Comparison of ENCODE assay signal across 8 mouse cellular contexts in genomic region chr10:105774382-105774781, GRCm38 (mm10).
A peak's percentile ranks its signal among the peaks of the same experiment; 100 is the strongest.
DNase-seq lines count a peak whose midpoint lies in the region; ATAC-seq and TF ChIP-seq lines count a peak whose summit lies in the region.

No protein-coding gene starts in this region.

- no peak overlapping the region for H3K4me3 ChIP-seq in embryonic facial prominence, embryonic 11.5 days (ENCODE audit: low read depth, low read length)
- no peak overlapping the region for H3K4me3 ChIP-seq in heart, postnatal 0 days (ENCODE audit: low read depth, low read length)
- H3K4me3 ChIP-seq in liver, embryonic 12.5 days = no peak overlapping the region
- no peak overlapping the region for H3K4me3 ChIP-seq in neural tube, embryonic 13.5 days

- H3K4me2 ChIP-seq in embryonic facial prominence, embryonic 11.5 days (ENCODE audit: low read depth, low read length) = no peak overlapping the region
- no peak overlapping the region for H3K4me2 ChIP-seq in heart, postnatal 0 days (ENCODE audit: low read depth, low read length)
- H3K4me2 ChIP-seq in liver, embryonic 12.5 days = no peak overlapping the region
- H3K4me2 ChIP-seq in neural tube, embryonic 13.5 days = no peak overlapping the region

- peak; percentile 37 for DNase-seq in adrenal gland, postnatal 25 days
- peak; percentile 81 for DNase-seq in embryonic facial prominence, embryonic 11.5 days (ENCODE audit: low spot score)
- peak; percentile 50 for DNase-seq in heart, postnatal 0 days (ENCODE audit: low spot score)
- DNase-seq in kidney, postnatal 25 days = peak; percentile 83 to 86
- peak; percentile 28 for DNase-seq in thymus, postnatal 0 days (ENCODE audit: low spot score)

- TF ChIP-seq EP300 in heart, postnatal 0 days (IDR thresholded peaks at IDR 0.05; ENCODE audit: low read depth) = no peak

- H3K9me3 ChIP-seq in embryonic facial prominence, embryonic 11.5 days (replicated peaks; ENCODE audit: control insufficient read depth, low read length) = no peaks in the 10 kb centered on the region
- no peaks in the 10 kb centered on the region for H3K9me3 ChIP-seq in heart, postnatal 0 days (replicated peaks; ENCODE audit: control insufficient read depth, low read length)
- H3K9me3 ChIP-seq in liver, embryonic 12.5 days (replicated peaks) = no peaks in the 10 kb centered on the region
- H3K9me3 ChIP-seq in neural tube, embryonic 13.5 days = no peaks in the 10 kb centered on the region

- no peaks in the 10 kb centered on the region for H3K4me1 ChIP-seq in embryonic facial prominence, embryonic 11.5 days (ENCODE audit: control insufficient read depth, insufficient read depth, low read length)
- no peaks in the 10 kb centered on the region for H3K4me1 ChIP-seq in heart, postnatal 0 days (ENCODE audit: control insufficient read depth, insufficient read depth)
- H3K4me1 ChIP-seq in liver, embryonic 12.5 days = no peaks in the 10 kb centered on the region
- H3K4me1 ChIP-seq in neural tube, embryonic 13.5 days (replicated peaks) = no peaks in the 10 kb centered on the region

- 19% methylated on average over 6 of the region's 6 CpGs for WGBS in embryonic facial prominence, embryonic 11.5 days
- 9% methylated on average over 6 of the region's 6 CpGs for WGBS in heart, postnatal 0 days
- WGBS in liver, embryonic 12.5 days (ENCODE audit: insufficient replicate concordance) = 21% methylated on average over 6 of the region's 6 CpGs
- WGBS in neural tube, embryonic 13.5 days = 9% methylated on average over 6 of the region's 6 CpGs

- peak; percentile 72 for TF ChIP-seq CTCF in heart, postnatal 0 days (IDR thresholded peaks at IDR 0.05; ENCODE audit: low read depth)

- peak; percentile 70 for ATAC-seq in CD4-positive, CD25-positive, alpha-beta regulatory T cell, adult 4 months
- no peak for ATAC-seq in embryonic facial prominence, embryonic 11.5 days (replicated peaks; ENCODE audit: insufficient number of reproducible peaks, low FRiP score, low TSS enrichment, low read depth)
- peak; percentile 63 for ATAC-seq in heart, postnatal 0 days (ENCODE audit: insufficient read depth, low read depth)
- peak; percentile 49; the same call in 1 of the 2 replicates for ATAC-seq in liver, embryonic 12.5 days
- peak; percentile 86 for ATAC-seq in neural tube, embryonic 13.5 days (ENCODE audit: low read depth)

- no peaks in the 10 kb centered on the region for H3K27me3 ChIP-seq in embryonic facial prominence, embryonic 11.5 days (ENCODE audit: control insufficient read depth, insufficient read depth, low read length)
- H3K27me3 ChIP-seq in heart, postnatal 0 days (ENCODE audit: control insufficient read depth, insufficient read depth, low read length) = no peaks in the 10 kb centered on the region
- no peaks in the 10 kb centered on the region for H3K27me3 ChIP-seq in liver, embryonic 12.5 days (replicated peaks)
- no peaks in the 10 kb centered on the region for H3K27me3 ChIP-seq in neural tube, embryonic 13.5 days

- H3K27ac ChIP-seq in embryonic facial prominence, embryonic 11.5 days (replicated peaks; ENCODE audit: low read depth, low read length) = no peak overlapping the region
- H3K27ac ChIP-seq in heart, postnatal 0 days (ENCODE audit: low read depth) = no peak overlapping the region
- no peak overlapping the region for H3K27ac ChIP-seq in liver, embryonic 12.5 days
- no peak overlapping the region for H3K27ac ChIP-seq in neural tube, embryonic 13.5 days (replicated peaks)

- H3K9ac ChIP-seq in embryonic facial prominence, embryonic 11.5 days (replicated peaks; ENCODE audit: low read length) = no peak overlapping the region
- H3K9ac ChIP-seq in heart, postnatal 0 days (replicated peaks; ENCODE audit: low read depth, low read length) = no peak overlapping the region
- no peak overlapping the region for H3K9ac ChIP-seq in liver, embryonic 12.5 days
- no peak overlapping the region for H3K9ac ChIP-seq in neural tube, embryonic 13.5 days

- no peaks in the 10 kb centered on the region for H3K36me3 ChIP-seq in embryonic facial prominence, embryonic 11.5 days (replicated peaks; ENCODE audit: control insufficient read depth, insufficient read depth, low read depth, low read length)
- H3K36me3 ChIP-seq in heart, postnatal 0 days (replicated peaks; ENCODE audit: control insufficient read depth, insufficient read depth, low read length) = no peaks in the 10 kb centered on the region
- peaks cover 4% of the 10 kb centered on the region; the same call in 1 of the 2 replicates for H3K36me3 ChIP-seq in liver, embryonic 12.5 days
- no peaks in the 10 kb centered on the region for H3K36me3 ChIP-seq in neural tube, embryonic 13.5 days

Comparison
In these comparisons a context has a peak if more than half of its experiments do, and no peak if none do; other contexts are left out.
1. DNase-seq: peak in every context shown above with its lines; median percentile 84 in kidney, postnatal 25 days; 81 in embryonic facial prominence, embryonic 11.5 days; 50 in heart, postnatal 0 days; 37 in adrenal gland, postnatal 25 days; 28 in thymus, postnatal 0 days.